Mouse (Mus musculus) C2C12 (cell line): ENCODE data around the gene Slmap.

Source experiments
- CEBPB ChIP-seq: IDR thresholded peaks from one replicate; pipeline ENCODE4 v1.6.1; 2011; ENCODE audit warnings: low read depth, mild to moderate bottlenecking, control low read depth, moderate library complexity
- CTCF ChIP-seq: IDR thresholded peaks from one replicate; pipeline ENCODE4 v1.5.1; 2011; ENCODE audit not compliant: control insufficient read depth, insufficient read depth, insufficient read length
- MYOD1 ChIP-seq: IDR thresholded peaks from one replicate; pipeline ENCODE4 v1.6.1; 2011; ENCODE audit warnings: low read depth; ENCODE audit not compliant: control insufficient read depth, insufficient read length
- MYOG ChIP-seq: IDR thresholded peaks from one replicate; pipeline ENCODE4 v1.6.1; 2011; ENCODE audit not compliant: control insufficient read depth, insufficient read length; ENCODE audit errors: extremely low read depth

GRCm38 (mm10) chr14:26531410-26532313 is 3.1 kb downstream of the Slmap start:
- TF ChIP-seq CTCF (no peak), MYOG (no peak), CEBPB (no peak), MYOD1 (no peak)
